Mouse (Mus musculus) heart, adult 2 months (tissue): ENCODE results near the gene Kcnc2.

ENCODE experiments used
- CTCF ChIP-seq: fragments of 200-600 bp; IDR thresholded peaks from 2 replicates; pipeline ENCODE4 v1.8.1; 2022; ENCODE audit warnings: antibody characterized with exemption, mild to moderate bottlenecking, moderate library complexity
- EP300 ChIP-seq: fragments of 200-500 bp; IDR thresholded peaks from 2 replicates; pipeline ENCODE4 v1.6.1; 2011; ENCODE audit warnings: low read depth, low read length, control low read depth; ENCODE audit not compliant: insufficient read depth
- POLR2A ChIP-seq: fragments of 200-500 bp; IDR thresholded peaks from 2 replicates; pipeline ENCODE4 v1.6.1; 2011; ENCODE audit warnings: mild to moderate bottlenecking, low read depth, low read length, control low read depth; ENCODE audit not compliant: insufficient read depth

DNA sequence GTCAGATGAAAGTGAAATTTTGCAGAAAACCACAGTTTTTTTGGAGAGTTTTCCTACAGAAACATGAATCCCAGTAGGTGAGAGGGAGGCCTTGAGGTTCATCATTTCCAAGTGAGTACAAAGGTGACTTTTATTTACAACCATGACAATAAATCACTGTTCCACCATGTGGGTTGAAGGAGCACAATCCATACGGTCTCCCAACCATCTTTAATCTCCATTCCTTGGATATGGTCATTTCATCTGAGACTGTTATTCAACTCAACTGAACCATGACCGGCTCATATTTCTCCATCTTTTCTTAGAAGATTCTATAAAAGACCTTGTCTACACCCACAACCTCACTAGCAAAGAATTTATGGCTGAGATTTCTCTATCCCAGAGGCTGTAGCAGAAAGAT, 22.6 kb upstream of the Kcnc2 start:
- TF ChIP-seq POLR2A = no peak
- TF ChIP-seq EP300 = no peak
- no peak for TF ChIP-seq CTCF
